Mouse (Mus musculus): ENCODE results near the gene Vps37b. TPM values are rescaled to one million over a fixed set of nuclear protein-coding genes. Genes with fewer than 3 reads are reported as not detected.

Gene Vps37b
- polyA plus RNA-seq, 1 experiment from 2014 or later, result 78.6 TPM

DNA sequence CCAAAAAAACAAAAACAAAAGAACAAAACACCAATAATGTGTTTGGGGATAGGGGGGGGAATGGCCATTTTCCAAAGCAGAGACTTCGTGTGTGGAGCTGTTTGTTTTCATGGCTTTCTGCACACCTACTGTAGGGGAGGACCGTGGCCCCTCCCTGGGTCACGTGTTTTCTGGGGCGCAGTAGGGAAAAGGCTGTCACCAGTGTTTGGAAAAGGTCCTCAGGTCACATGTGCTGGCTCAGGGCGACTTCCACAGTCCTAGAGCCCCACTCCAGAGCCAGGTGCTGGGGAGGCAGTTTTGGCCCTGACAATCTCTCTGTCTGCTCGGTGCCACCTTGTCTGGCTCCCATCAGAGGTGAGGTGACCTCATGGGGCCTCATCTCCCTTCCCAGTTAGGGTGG lies 36.7 kb downstream of the Vps37b start:
- Histone ChIP-seq H3K36me3 (0 out of 2 replicates have a peak, but pooled peaks cover 3% of the 10 kb centered on the region), H3K9ac (no peak overlapping the region), H3K9me3 (replicated peaks) (no peaks in the 10 kb centered on the region), H3K4me1 (peaks cover 19% of the 10 kb centered on the region), H3K27me3 (peaks cover 16% of the 10 kb centered on the region), H3K4me2 (replicated peaks) (no peak overlapping the region), H3K4me3 (no peak overlapping the region), H3K27ac (no peak overlapping the region)
- no peak for ATAC-seq (ENCODE audit: low FRiP score)
- 78% methylated on average over 6 of the region's 6 CpGs for WGBS

GRCm38 (mm10) chr5:123994468-123994867 lies 37.6 kb downstream of the Vps37b start:
- peaks cover 16% of the 10 kb centered on the region for H3K27me3 ChIP-seq
- no peaks in the 10 kb centered on the region for H3K9me3 ChIP-seq (replicated peaks)
- 91% methylated on average over 7 of the region's 7 CpGs for WGBS
- ATAC-seq (ENCODE audit: low FRiP score), result no peak
- H3K4me2 ChIP-seq (replicated peaks), result no peak overlapping the region
- no peak overlapping the region for H3K4me3 ChIP-seq
- H3K36me3 ChIP-seq, result 0 out of 2 replicates have a peak, but pooled peaks cover 3% of the 10 kb centered on the region
- no peak overlapping the region for H3K9ac ChIP-seq
- H3K4me1 ChIP-seq, result peaks cover 29% of the 10 kb centered on the region
- no peak overlapping the region for H3K27ac ChIP-seq

GRCm38 (mm10) chr5:123993263-123994036 lies 38.6 kb downstream of the Vps37b start:
- Histone ChIP-seq H3K4me3 (no peak overlapping the region), H3K9me3 (replicated peaks) (no peaks in the 10 kb centered on the region), H3K27me3 (peaks cover 20% of the 10 kb centered on the region), H3K4me2 (replicated peaks) (no peak overlapping the region), H3K36me3 (no peaks in the 10 kb centered on the region), H3K27ac (peak overlapping the region; percentile 62), H3K9ac (no peak overlapping the region), H3K4me1 (peaks cover 35% of the 10 kb centered on the region)
- peak; percentile 49; the same call in 1 of the 2 replicates for ATAC-seq (ENCODE audit: low FRiP score)
- WGBS, result 57% methylated on average over 7 of the region's 7 CpGs

DNA sequence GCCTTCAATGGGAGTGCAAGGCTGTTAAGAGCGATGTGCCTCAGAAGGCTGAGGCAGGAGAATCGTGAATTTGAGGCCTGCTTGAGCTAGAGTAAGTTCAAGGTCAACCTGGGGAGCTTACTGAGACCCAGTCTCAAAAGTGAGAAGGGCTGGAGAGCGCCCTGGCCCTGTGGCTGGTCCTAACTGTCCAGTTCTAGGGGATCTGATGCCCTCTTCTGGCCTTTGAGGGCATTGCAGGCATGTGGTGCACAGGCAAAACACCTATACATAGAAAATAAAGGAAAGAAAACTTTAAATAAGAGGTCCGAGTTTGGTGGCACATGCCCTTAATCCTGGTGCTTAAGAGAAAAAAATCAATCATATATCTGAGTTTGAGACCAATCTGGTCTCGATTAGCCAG lies 39.3 kb downstream of the Vps37b start:
- H3K27me3 ChIP-seq, result peaks cover 26% of the 10 kb centered on the region
- no peak overlapping the region for H3K4me2 ChIP-seq (replicated peaks)
- ATAC-seq (ENCODE audit: low FRiP score), result 0 out of 2 replicates have a peak, but pooled peaks have one; percentile 24
- H3K27ac ChIP-seq, result no peak overlapping the region
- no peak overlapping the region for H3K4me3 ChIP-seq
- H3K4me1 ChIP-seq, result peaks cover 35% of the 10 kb centered on the region
- no peaks in the 10 kb centered on the region for H3K9me3 ChIP-seq (replicated peaks)
- H3K9ac ChIP-seq, result no peak overlapping the region
- 28% methylated on average over 5 of the region's 5 CpGs for WGBS
- no peaks in the 10 kb centered on the region for H3K36me3 ChIP-seq

- no peak overlapping the region for H3K4me3 ChIP-seq
- H3K27ac ChIP-seq, result 0 out of 2 replicates have a peak overlapping the region, but pooled peaks have one; percentile 5
- no peak for ATAC-seq (ENCODE audit: low FRiP score)
- H3K9me3 ChIP-seq (replicated peaks), result no peaks in the 10 kb centered on the region
- H3K27me3 ChIP-seq, result peaks cover 32% of the 10 kb centered on the region
- no peak overlapping the region for H3K9ac ChIP-seq
- 80% methylated on average over 10 of the region's 10 CpGs for WGBS
- peaks cover 37% of the 10 kb centered on the region for H3K4me1 ChIP-seq
- no peak overlapping the region for H3K4me2 ChIP-seq (replicated peaks)
- no peaks in the 10 kb centered on the region for H3K36me3 ChIP-seq
Measured at GRCm38 (mm10) chr5:123992193-123992637, 39.9 kb downstream of the Vps37b start.

DNA sequence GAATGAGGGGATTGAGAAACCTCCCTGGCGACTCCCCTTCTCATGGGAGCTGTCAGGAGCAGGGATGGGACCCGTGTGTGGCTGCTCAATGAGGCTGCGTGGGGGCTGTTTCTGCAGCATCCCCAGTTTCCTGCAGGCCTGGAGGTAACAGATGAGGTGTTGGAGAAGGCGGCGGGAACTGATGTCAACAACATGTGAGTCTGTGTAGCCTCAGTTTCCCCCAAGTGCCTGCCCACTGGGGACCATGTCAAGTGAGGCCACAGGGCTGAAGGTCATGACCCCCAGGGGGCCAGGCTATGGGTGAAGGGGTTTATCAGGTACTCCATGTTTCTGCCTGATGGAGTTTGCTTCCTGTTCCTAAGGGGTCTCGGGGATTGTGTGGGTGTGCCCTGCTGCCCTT lies 40.7 kb downstream of the Vps37b start:
- H3K36me3 ChIP-seq, result no peaks in the 10 kb centered on the region
- H3K9me3 ChIP-seq (replicated peaks), result no peaks in the 10 kb centered on the region
- H3K27ac ChIP-seq, result no peak overlapping the region
- H3K4me1 ChIP-seq, result peaks cover 44% of the 10 kb centered on the region
- no peak overlapping the region for H3K4me3 ChIP-seq
- ATAC-seq (ENCODE audit: low FRiP score), result no peak
- no peak overlapping the region for H3K9ac ChIP-seq
- peaks cover 41% of the 10 kb centered on the region for H3K27me3 ChIP-seq
- no peak overlapping the region for H3K4me2 ChIP-seq (replicated peaks)
- WGBS, result 80% methylated on average over 6 of the region's 6 CpGs

DNA sequence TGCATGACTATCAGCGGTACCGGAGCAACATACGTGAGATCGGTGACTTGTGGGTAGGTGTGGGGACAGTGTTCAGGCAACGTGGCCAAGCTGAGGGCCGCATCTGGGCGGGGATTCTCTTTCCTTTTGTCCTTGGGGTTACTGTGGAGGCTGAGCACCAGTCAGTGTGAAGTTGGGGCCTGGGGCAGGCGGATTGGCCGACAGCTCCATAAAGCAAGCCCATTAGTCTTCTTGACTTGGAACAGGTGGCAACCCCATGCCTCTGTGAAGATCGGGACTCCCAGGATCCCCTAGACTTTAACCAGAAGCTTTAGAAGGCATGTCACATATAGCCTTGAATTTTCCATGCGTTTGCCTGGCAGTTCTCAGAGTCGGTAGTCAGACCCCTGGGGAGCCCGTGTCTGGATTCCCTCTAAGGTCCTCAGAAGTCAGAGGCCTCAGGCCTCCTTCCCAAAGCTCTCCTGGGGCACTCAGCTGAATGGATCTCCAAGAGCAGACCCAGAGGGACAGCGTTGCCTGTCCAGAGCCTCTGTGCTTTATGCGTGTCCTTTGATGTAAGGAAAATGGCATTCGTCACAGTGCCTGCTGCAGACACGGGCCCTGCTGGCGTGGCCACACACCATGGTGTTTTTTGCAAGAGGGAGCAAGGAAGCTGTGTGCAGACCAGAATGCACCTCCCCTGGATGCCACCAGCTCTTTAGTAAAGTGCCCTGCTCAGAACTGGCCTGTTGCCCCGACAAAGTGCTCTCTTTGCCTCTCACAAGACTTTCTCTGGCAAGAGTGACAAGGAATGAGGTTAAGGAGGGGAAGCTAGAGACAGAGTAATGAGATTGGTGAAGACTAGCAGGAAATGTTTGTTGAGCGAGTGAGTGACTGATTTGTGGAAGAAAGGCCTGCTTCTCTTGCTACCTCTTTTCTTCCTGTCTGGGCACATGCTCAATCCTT lies 41.9 kb downstream of the Vps37b start:
- H3K4me3 ChIP-seq, result no peak overlapping the region
- peak overlapping the region; percentile 52; the same call in 1 of the 2 replicates for H3K27ac ChIP-seq
- peaks cover 52% of the 10 kb centered on the region for H3K27me3 ChIP-seq
- H3K36me3 ChIP-seq, result no peaks in the 10 kb centered on the region
- ATAC-seq (ENCODE audit: low FRiP score), result peak; percentile 46
- peaks cover 44% of the 10 kb centered on the region for H3K4me1 ChIP-seq
- no peak overlapping the region for H3K9ac ChIP-seq
- 46% methylated on average over 20 of the region's 20 CpGs for WGBS
- H3K4me2 ChIP-seq (replicated peaks), result no peak overlapping the region
- H3K9me3 ChIP-seq (replicated peaks), result no peaks in the 10 kb centered on the region

- Histone ChIP-seq H3K36me3 (no peaks in the 10 kb centered on the region), H3K4me2 (replicated peaks) (no peak overlapping the region), H3K4me3 (no peak overlapping the region), H3K9me3 (replicated peaks) (no peaks in the 10 kb centered on the region), H3K4me1 (peaks cover 44% of the 10 kb centered on the region), H3K27me3 (peaks cover 67% of the 10 kb centered on the region), H3K27ac (no peak overlapping the region), H3K9ac (0 out of 2 replicates have a peak overlapping the region, but pooled peaks have one; percentile 10)
- WGBS, result 82% methylated on average over 4 of the region's 4 CpGs
- no peak for ATAC-seq (ENCODE audit: low FRiP score)
Measured at GRCm38 (mm10) chr5:123987511-123987910, 44.6 kb downstream of the Vps37b start.

DNA sequence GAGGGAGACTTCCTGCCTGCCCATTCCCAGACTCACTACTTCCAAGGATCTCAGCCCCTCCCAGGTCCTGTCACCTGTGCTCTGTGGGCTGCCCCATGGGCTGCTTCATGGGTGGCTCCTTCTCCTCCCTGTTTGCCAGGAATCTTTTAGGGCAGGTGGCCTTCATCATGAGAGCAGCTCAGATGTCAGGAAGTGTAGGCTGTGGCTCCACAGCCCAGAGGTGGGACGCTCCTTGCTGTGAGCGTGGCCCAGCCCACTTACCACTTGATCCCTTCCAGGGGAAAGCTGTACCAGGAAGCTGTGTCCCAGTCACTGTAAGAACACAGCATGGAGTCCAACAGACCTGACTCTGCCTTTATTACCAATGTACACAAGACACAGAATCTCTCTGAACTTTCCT lies 45.1 kb downstream of the Vps37b start:
- Histone ChIP-seq H3K4me1 (peaks cover 44% of the 10 kb centered on the region), H3K4me2 (replicated peaks) (no peak overlapping the region), H3K27ac (no peak overlapping the region), H3K4me3 (no peak overlapping the region), H3K36me3 (no peaks in the 10 kb centered on the region), H3K27me3 (peaks cover 61% of the 10 kb centered on the region), H3K9ac (no peak overlapping the region), H3K9me3 (replicated peaks) (no peaks in the 10 kb centered on the region)
- no peak for ATAC-seq (ENCODE audit: low FRiP score)
- WGBS, result 91% methylated on average over 2 of the region's 2 CpGs

DNA sequence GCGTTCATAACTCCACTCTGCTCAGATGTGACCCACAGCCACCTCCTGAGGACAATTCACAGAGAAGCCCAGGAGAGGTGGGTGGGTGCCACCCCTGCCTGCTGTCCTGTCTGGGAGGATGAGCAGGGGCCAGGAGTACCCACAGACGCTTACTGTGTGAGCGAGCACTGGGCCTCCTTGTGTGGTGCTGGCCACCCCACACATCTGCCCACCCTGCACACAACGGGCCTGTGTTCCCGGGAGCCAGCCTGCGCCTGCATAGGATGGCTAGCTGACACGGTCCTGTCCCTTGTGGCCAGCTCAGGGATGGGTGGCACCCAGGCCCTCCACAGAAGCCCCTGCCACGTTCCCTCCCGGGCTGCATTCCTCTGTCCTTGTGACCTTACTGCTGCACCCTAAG lies 46.6 kb downstream of the Vps37b start:
- Histone ChIP-seq H3K4me1 (peaks cover 29% of the 10 kb centered on the region), H3K9me3 (replicated peaks) (no peaks in the 10 kb centered on the region), H3K27ac (no peak overlapping the region), H3K36me3 (no peaks in the 10 kb centered on the region), H3K4me2 (replicated peaks) (no peak overlapping the region), H3K4me3 (no peak overlapping the region), H3K27me3 (peaks cover 52% of the 10 kb centered on the region), H3K9ac (no peak overlapping the region)
- 79% methylated on average over 9 of the region's 9 CpGs for WGBS
- ATAC-seq (ENCODE audit: low FRiP score), result no peak

- Histone ChIP-seq H3K4me3 (no peak overlapping the region), H3K4me1 (peaks cover 19% of the 10 kb centered on the region; the same call in 1 of the 2 replicates), H3K27me3 (peaks cover 42% of the 10 kb centered on the region), H3K9ac (no peak overlapping the region), H3K4me2 (replicated peaks) (no peak overlapping the region), H3K27ac (no peak overlapping the region), H3K9me3 (replicated peaks) (no peaks in the 10 kb centered on the region), H3K36me3 (no peaks in the 10 kb centered on the region)
- 83% methylated on average over 11 of the region's 11 CpGs for WGBS
- no peak for ATAC-seq (ENCODE audit: low FRiP score)
Measured at GRCm38 (mm10) chr5:123982838-123983237, 49.2 kb downstream of the Vps37b start.

DNA sequence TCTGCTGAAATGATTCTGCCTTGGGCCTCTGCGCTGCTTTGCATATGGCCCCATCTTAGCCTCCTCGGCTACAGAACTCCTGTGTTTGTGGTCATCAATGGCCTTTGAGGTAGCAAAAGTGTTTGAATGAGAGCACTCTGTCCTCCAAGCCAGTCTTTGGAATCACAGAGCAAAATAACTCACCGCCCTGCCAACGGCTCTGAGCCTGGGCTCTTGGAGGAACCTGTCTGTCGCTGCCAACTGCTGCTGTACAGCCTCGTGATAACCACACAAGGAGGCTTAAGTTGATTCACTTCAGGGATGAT lies 50.9 kb downstream of the Vps37b start:
- Histone ChIP-seq H3K27ac (no peak overlapping the region), H3K4me2 (replicated peaks) (no peak overlapping the region), H3K9ac (no peak overlapping the region), H3K4me3 (no peak overlapping the region), H3K27me3 (peaks cover 33% of the 10 kb centered on the region), H3K9me3 (replicated peaks) (no peaks in the 10 kb centered on the region), H3K4me1 (peaks cover 15% of the 10 kb centered on the region; the same call in 1 of the 2 replicates), H3K36me3 (no peaks in the 10 kb centered on the region)
- WGBS, result 85% methylated on average over 6 of the region's 6 CpGs
- ATAC-seq (ENCODE audit: low FRiP score), result no peak
